Mouse (Mus musculus) naive thymus-derived CD4-positive, alpha-beta T cell, adult 2 months (primary cell): ENCODE results near the gene Gm39653.

Source experiments
- DNase-seq: peaks from one replicate; pipeline ENCODE4 v3.0.0-alpha.2; 2011; ENCODE audit warnings: low read depth

The Gm39653 gene

DNA sequence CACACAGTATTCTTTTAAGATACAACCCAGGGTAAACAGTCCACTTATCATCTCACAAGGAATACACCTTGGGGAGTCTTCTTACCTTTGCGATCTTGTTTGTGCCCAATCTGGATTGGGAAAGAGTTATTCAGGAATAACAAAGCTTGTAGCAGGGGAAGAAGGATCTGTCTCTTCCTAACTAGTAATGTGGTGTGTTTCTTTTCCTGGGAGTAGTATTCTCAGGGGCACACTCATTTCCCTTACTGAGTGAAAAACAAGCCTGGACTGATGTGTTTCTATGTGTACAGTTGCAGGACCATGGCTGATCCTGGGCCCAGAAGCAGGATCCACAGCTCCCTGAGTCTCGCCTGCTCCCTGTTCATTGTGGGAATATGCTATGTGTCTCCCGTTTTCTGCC is at the start of gene Gm39653:
Gm39653 (plus strand) TSS at position 301 of the 400 bp plus-strand sequence.
- DNase-seq, result no peak

DNA sequence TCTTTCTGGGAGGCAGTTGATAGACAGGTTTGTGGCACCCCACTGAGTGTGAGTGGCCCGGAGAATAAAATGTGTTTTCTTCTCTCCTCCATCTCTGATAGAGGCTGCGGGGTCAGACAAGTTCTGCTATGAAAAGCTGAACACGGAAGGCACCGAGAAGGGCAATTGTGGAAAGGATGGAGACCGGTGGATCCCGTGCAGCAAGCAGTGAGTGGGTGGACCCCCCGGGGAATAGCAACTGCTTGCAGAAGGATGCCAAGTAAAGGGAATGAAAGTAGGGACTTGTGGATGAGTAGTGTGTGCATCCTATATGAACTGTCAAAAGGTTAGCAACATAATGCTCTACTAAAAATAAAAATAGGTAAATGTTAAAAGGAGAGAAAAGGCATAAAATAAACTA is 49.3 kb upstream of the Gm39653 start:
- DNase-seq, result no peak

DNA sequence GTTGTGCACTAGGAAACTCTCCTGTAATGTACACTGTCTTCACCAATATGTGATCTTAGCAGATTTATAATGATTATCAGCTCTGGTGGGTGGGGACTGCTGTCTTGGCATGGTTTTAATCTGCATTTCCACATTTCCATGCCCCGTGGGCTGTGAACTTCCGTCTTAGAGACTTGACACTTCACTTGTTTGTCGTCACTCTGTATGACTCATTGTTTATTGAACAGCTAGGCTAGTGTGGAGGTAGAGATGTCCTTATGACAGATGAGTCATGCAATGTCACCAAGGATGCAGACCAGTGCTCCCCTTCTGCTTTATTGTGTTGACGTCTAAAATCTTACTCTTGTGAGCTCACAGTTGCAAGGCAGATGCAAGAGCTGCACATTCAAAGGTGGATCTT is 48.7 kb upstream of the Gm39653 start:
- DNase-seq, result no peak

DNA sequence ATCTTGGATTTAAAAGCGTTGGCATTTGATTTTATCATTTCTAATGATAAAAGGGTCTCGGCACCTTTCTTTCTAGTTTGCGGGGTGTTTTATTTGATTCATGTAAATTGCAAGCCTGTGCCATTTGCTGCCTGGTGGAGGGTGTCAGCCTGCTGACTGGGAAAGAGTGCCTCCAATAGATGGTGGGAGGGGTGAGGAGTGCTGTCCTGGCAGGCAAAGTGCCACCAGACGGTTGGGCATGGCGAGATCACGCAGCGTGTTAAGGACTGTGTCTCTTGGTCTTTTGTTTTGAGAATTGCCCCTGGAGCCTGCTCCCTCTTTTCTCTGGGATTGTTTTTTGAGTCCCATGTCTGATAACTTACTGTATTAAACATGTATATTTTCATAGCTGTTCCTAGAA is 43.5 kb upstream of the Gm39653 start:
- no peak for DNase-seq

DNA sequence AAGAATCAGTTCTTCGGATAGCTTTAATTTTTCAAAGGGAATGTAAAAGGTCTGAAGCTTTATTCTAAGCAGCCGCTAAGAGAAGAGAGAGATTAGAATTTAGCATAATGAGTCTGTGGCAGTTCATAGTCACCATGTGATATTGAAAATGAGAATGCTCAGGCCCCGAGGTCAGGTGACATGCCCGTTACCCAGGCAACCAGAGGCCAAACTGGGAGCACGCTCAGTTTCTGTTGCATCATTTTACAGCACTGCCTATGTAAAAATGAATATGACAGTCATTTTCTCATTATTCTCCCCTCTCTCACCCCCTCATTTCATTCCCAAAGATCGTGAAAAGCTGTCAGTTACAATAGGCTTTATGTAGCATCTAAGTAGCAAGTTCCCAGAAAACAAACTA is 42.3 kb upstream of the Gm39653 start:
- DNase-seq, result no peak

DNA sequence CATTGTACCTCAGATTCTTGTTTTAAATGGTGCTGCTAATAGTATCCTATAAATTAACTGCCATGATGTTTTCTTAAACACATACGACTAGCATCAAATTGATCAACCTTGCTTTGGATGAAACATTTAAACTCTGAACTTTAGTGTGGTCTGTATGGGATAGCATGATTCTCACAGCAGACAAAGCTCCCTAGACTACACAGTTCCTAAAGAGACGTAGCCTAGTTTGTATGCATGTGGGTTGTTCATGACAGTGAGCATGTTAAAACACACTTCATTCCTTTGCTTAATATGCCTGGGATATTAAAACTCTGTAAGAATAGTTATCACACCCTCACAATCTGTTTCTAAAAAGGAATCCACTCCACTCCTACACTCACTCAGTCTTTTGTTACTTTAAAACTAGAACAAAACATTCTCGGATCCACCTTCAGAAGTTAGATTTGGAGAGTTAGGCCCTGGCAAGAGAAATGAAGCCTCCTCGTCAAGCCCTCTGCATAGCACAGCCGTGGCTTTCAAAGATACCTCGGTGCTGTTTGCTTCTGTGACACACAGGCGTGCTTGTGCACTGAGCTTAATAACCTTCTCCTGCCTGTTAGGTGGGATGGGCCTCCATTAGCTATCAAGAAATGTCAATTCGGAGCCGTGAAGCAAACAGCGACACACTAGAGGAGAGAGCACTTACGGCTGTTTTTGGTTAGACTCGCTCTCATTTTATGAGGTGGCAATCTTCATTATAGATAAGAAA is 41.7 kb upstream of the Gm39653 start:
- no peak for DNase-seq

DNA sequence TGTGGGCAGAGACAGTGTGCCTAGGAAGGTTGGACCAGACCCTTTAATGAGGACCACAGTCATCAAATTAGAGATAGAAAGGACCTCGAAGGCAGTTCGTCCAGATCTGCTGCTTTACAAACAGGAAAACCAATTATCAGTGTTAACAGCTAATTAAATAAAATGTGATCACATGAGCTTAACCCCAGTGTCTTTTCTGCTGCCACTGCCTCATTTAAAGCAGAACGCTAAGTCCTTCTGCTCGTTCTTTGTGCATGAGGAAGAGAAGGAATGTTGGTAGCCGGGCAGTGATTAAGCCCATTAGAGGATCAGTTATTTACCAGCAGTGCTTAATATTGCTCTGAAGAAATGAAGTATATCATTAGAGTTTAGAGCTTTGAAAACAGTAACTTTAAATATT is 39.0 kb upstream of the Gm39653 start:
- no peak for DNase-seq

DNA sequence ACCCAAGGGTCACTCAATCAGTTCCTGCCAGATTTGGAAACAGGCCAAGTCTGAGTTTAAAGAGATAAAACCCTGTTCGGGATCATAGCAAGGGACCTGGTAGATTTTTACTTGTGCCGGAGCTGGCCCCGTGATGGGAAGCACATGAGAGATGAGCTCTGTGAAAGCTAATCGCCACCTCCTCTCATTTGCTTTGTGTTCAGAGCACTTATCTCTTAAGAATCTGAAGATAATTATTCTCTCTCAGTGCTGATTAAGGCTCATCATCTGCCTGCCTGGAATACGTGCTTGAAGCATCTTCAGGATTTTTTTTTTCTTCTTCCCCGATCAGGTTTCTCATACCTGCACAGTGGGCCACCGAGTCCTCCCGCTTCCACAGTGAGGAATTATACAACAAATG is 36.6 kb upstream of the Gm39653 start:
- no peak for DNase-seq

DNA sequence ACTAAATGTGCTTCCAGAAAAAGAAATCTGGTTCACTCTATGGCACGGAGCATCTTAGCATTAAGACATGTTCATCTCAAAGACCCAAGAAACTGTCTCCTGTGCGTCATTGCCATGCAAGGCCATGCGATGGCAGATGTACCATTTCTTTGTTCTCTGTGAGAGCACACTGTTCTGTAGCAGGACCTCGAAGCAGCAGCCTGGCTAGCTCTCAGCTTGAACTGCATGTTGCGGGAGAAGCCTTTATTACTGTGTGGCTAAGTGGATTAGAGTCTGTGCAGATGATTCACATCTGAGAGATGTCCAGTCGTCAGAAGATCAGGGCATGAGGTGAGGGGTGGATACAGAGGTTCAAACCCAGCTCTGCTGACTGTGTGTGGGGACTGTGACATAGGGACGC is 28.9 kb upstream of the Gm39653 start:
- no peak for DNase-seq

DNA sequence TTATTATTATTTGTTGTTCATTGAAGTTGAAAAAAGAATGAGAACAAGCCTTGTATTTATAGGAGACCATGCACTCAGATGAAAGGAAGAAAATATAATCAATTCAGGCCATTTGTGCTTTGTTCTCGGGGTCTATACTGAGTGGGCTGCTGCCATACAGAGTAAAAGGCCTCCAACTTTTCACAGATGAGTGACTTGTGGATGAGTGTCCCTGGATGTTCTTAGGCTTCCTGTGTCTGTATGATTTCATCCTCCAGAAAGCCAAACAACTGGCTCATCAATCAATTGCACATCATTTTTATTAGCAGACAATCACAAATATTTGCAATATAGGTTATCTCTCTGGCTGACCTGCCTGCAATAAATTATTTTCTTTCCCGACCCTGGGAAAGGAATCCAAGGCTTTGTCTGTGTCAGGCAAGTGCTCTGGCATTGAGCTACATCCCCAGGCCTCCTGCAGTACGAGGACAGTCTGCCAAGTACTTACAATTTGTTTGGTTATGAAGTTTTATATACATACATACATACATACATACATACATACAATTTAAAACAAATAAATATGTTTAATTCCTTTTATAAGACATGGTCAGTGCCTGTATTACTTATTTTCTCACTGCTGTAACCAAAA is 11.8 kb upstream of the Gm39653 start:
- no peak for DNase-seq

DNA sequence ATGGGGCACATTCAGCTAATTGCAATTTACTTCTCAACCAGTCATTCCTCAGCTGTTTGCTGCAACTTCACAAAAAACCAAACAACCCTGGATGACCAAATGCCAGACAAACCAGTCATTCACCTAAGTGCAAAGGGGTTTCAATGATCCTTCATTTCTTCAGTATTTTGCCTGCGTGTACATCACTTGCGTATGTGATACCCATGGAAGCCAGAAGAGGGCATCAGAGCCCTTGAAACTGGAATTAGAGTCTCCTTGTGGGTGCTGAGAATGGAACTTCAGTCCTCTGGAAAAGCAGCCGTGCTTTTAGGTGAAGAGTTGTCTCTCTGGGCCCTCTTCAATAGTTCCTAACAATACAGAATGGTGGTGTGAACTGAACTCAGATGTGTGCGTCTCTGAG is 6.2 kb upstream of the Gm39653 start:
- no peak for DNase-seq

DNA sequence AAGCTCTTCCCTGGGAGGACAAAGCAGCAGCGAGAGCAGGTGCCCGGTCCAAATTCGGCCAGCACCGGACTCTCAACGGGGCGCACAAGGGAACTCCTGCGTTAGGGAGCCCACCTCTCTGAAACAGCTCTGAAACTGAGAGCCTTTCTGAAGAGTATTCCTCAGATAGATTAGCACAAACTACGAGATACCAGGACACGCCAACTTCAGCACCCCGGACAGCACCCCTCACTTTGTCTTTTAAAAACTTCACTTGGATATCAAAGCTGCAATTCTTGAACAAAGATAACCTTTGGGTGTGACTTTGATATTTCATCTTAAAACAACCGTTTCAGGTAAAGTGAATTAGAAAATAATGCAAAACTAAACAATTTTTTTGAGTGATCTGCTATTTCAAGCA is 1.2 kb upstream of the Gm39653 start:
- no peak for DNase-seq

DNA sequence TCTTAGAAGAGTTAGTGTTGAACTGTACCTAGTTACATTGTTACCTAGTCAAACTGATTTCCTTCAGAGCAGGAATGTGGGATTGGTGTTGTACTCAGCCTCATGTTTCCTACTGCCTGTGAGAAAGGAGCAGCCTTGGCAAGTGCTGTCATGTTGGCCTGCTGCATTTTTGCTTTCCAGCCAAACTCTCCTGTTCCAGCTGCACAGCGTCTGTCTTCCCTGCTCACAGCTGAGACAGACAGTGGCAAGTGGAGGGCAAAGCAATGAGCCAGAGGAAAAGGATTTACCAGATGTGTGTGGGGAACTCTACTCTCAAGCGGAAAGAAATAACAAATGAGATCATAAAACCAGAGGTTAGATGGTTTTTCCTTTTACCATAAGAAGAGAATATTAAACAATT is 12.4 kb downstream of the Gm39653 start:
- no peak for DNase-seq

DNA sequence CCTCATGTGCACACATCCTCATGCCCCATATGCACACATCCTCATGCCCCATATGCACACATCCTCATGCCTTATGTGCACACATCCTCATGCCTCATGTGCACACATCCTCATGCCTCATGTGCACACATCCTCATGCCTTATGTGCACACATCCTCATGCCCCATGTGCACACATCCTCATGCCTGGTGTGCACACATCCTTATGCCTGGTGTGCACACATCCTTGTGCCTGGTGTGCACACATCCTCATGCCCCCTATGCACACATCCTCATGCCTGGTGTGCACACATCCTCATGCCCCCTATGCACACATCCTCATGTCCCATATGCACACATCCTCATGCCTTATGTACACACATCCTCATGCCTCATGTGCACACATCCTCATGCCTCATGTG is 14.6 kb downstream of the Gm39653 start:
- DNase-seq, result peak; percentile 2

DNA sequence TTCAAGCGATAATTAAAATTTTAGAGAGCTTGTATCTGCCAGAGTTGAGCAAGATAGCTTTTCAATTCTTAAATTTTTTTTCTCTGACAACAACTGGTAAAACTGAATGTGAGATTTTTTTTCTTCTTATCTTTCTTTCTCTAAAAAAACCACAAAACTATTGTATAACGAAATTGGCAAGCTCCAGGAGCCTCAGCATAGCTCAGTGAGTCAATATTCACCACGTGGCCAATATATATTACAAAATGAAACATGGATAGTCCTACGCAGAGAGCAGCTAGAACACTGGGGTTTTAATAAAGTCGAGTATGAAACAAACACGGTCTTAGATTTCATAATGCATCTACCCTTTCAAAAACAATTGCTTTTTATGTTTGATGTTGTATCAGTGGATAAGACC is 24.2 kb downstream of the Gm39653 start:
- no peak for DNase-seq

DNA sequence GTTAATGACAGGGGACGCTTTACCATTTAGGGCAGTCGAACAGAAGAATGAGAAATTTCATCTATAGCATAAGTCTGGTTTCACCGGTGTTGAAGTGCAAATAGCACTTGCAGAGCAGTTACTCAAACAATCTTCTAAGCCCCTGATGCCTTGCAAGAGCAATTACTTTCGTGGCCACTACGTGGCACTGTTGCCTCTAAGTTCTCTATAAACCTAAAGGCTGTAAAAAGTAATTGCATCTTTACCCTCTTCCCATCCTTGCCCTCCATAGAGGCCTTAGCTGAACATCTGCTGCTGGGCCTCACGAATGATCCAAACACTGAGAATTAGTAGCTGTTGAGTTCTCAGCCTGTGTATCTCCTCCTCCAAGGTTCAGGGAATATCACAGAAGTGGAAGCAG is 42.2 kb downstream of the Gm39653 start:
- peak; percentile 70 for DNase-seq

DNA sequence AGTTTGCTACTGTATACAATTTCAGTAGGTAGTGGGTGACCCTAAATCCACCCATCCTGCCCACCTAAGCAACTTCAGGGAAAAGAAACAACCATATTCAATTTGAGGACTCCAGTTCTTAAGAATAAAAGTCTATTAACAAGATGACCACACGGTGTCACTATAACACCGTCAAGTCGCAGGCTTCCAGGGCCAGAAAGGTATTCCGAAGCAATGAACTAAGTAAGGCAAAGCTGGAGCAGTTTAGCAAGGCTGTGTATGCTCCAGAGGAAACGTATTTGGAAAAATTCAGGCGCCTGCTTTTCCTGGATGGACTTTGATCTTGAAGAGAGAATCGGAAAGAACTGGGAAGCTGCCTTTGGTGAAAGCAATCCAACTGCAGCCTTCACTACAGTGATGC is 43.8 kb downstream of the Gm39653 start:
- DNase-seq, result peak; percentile 76

DNA sequence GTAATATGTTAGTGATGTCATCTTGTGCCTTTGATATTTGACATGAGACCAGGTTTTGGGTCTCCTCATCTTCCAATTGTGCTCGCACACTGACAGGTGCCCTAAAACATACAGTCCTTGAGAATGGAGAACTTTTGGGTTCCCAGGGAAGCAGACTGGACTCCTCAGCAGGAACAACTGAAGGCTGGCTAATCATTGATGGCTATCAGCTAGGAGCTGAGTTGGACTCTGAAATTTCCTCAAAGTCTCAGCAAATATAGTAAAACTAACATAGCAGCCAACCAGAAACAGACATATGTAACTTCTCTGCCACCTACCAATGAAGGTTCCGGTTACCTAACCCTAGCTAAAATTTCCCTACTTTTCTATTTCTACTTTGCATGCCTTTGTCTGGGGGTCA is 50.3 kb downstream of the Gm39653 start:
- DNase-seq, result no peak

DNA sequence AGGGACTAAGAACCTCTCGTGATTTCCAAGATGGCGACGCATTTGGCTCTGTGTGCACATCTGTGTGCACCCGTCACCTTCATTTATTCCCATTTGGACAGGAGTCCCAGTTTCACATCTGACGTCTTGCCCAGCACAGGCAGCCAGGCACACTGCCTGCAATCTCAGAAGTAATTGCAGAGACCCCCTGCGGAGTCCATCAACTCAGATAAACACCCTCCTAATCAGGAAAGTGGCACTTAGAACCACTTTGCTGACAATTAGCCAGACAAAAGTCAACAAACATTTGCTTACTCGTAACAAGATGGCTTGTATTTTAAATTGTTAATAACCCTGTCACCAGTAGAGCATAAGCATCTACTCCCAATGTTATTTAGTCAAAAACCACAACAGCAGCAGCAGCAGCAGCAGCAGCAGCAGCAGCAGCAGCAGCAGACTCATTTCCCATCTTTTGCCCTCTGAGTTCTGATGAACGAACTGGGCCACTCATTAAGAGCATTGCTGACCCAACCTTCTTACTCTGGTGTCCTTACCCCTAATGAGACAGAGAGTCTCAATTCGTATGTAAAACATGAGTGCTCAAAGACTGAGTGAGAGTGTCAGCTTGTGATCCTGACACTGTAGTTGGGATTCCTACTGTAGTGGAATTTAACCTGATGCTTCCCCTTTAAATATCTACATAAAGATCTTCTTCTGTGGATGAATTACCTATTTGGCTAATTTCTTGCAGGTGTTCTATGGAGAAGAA is 51.6 kb downstream of the Gm39653 start:
- DNase-seq, result no peak

DNA sequence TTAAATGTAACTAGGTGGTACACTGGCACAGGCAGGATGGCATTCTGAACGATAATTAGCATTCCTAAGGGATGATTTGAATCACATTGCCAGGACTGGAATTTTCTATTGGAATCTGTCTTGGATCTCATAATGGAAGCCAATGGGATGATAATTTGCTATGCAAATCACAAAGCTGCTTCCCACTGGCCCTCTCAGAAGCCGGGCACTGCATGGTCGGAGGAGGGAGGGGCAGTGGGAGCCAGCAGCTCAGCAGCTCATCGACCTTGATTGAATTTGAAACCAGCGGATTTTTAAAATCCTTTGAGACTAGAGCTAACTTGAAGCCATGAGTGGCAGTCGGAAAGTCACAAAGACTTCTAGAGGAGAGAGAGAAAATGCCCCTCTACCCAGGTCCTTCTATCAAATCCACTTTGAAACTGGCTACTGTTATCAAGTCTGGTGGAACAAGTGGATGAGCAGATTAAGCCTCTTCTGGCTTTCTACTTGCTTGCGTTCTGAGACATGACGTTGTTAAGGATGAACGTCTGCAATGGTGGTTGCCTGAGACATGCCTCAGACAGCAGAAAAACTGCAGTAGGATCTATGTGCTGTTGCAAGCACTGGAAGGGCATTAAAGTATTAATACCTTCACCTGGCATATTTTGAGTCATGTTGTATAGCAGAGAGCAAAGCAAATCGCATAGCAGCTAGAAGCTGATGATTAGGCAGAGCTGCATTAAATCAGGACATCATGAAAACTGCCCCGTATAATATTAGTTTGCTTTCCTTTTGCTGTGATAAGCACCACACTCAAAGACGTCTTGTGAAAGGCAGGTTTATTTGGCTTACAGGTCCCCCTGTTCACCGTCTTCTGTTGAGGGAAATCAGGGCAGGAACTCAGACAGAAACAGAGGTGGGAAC is 52.4 kb downstream of the Gm39653 start:
- DNase-seq, result no peak

DNA sequence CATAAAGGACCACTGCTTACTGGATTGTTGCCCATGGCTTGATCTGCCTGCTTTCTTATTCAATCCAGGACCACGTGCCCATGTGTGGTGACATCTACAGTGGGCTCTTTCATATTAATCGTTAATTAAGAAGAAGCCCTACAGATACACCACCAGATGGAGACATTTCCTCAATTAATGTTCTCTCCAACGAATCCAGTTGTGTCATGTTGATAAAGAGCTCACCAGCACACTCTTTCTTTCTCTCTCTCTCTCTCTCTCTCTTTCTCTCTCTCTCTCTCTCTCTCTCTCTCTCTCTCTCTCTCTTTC is 53.0 kb downstream of the Gm39653 start:
- peak; percentile 48 for DNase-seq
